Mouse (Mus musculus): ENCODE results near the gene Napa. TPM values are rescaled to one million over a fixed set of nuclear protein-coding genes. Genes with fewer than 3 reads are reported as not detected.

Gene Napa
- total RNA-seq, 2 experiments from 2014 or later = 264 to 272 TPM

DNA sequence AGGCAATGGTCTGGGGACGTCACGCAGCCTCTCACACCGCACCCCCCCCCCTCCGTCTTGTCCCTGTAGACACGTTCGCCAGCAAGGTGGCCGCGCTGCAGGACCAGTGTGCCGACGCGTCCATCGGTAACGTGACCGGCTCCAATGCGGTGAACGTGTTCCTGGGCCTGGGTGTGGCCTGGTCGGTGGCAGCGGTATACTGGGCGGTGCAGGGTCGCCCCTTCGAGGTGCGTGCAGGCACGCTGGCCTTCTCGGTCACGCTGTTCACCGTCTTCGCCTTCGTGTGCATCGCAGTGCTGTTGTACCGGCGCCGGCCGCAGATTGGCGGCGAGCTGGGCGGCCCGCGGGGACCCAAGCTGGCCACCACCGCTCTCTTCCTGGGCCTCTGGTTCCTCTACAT lies 60.5 kb downstream of the Napa start:
- DNase-seq (ENCODE audit: low spot score in 2 of 2) = no peak
- intact Hi-C loops (cut with DNase I) = loop anchor here (5.0 to 10.0 kb wide), 2 partner anchors 101 to 174 kb away; no protein-coding TSS in a partner anchor

DNA sequence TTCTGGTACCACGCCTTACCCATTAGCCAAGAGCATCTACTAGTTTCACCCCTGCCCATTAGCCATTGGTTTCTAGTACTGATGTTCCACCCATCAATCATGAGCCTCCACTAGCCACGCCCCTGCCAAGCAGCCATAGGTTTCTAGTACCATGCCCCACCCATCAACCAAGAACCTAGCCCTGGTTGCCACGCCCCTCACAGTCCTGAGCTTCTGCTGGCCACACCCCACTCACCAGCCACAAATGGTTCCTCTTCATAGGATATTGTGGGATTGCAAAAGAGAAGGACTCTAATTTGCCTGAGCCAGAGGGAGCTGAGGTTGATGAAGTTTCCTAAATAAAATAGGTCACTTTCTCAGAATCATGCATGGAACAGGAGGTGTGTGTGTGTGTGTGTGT lies 62.4 kb downstream of the Napa start:
- DNase-seq (ENCODE audit: low spot score in 2 of 2) = peak in 1 of 2 experiments; percentile 74
- intact Hi-C loops (cut with DNase I) = no loop called here

GRCm38 (mm10) chr7:16161302-16161701 lies 63.0 kb downstream of the Napa start:
- DNase-seq (ENCODE audit: low spot score in 2 of 2) = no peak
- intact Hi-C loops (cut with DNase I) = no loop called here

- intact Hi-C loops (cut with DNase I) = no loop called here
- no peak for DNase-seq (ENCODE audit: low spot score in 2 of 2)
Observed at GRCm38 (mm10) chr7:16162036-16162435, 63.8 kb downstream of the Napa start.

Other genes starting within 250 kb of the Napa start
- not detected for gene Crx, start 218.5 kb upstream of the Napa start, total RNA-seq (2021)
- not detected for gene Crxos, start 215.8 kb upstream of the Napa start, total RNA-seq (2021)
- gene Selenow, start 176.1 kb upstream of the Napa start, total RNA-seq (2021) = 1,000 to 10,000 TPM; 1,337 to 1,417 TPM
- gene Nop53, start 152.4 kb upstream of the Napa start, total RNA-seq (2021) = 100 to 1,000 TPM in 1 of 2 experiments, 10 to 100 TPM in 1; 98.5 to 104 TPM
- gene Ehd2, start 130.9 kb upstream of the Napa start, total RNA-seq (2021) = 1 to 10 TPM; 4.7 to 8.4 TPM
- 10 to 100 TPM; 12.6 to 14.3 TPM for gene Bicra, start 50.5 kb upstream of the Napa start, total RNA-seq (2021)
- under 1 TPM; 0.50 TPM for gene Zfp541, start 36.6 kb upstream of the Napa start, total RNA-seq (2021)
- gene Kptn, start 21.4 kb downstream of the Napa start, total RNA-seq (2021) = 10 to 100 TPM; 36.0 to 42.7 TPM
- 100 to 1,000 TPM; 263 to 264 TPM for gene Slc8a2, start 31.4 kb downstream of the Napa start, total RNA-seq (2021)
- gene Meis3, start 76.6 kb downstream of the Napa start, total RNA-seq (2021) = 10 to 100 TPM; 33.3 to 43.5 TPM
- 10 to 100 TPM in 1 of 2 experiments, 1 to 10 TPM in 1; 9.5 to 11.1 TPM for gene Dhx34, start 123.6 kb downstream of the Napa start, total RNA-seq (2021)
- gene C5ar2, start 145.7 kb downstream of the Napa start, total RNA-seq (2021) = under 1 TPM; 0.71 to 0.87 TPM
- gene C5ar1, start 161.1 kb downstream of the Napa start, total RNA-seq (2021) = 1 to 10 TPM in 1 of 2 experiments, under 1 TPM in 1; 0.78 to 2.2 TPM
- 10 to 100 TPM; 32.5 to 34.8 TPM for gene Inafm1, start 175.2 kb downstream of the Napa start, total RNA-seq (2021)
- 10 to 100 TPM; 81.6 to 86.9 TPM for gene Ccdc9, start 188.3 kb downstream of the Napa start, total RNA-seq (2021)
- 10 to 100 TPM in 1 of 2 experiments, 1 to 10 TPM in 1; 9.2 to 10.9 TPM for gene Bbc3, start 209.9 kb downstream of the Napa start, total RNA-seq (2021)